Mouse (Mus musculus) right cerebral cortex, adult 18-20 months (tissue): ENCODE data around the gene Efna2.

Experiments used
- DNase-seq: peaks from one replicate; pipeline ENCODE4 v3.0.0; 2022; ENCODE audit warnings: mixed read lengths

Gene Efna2

DNA sequence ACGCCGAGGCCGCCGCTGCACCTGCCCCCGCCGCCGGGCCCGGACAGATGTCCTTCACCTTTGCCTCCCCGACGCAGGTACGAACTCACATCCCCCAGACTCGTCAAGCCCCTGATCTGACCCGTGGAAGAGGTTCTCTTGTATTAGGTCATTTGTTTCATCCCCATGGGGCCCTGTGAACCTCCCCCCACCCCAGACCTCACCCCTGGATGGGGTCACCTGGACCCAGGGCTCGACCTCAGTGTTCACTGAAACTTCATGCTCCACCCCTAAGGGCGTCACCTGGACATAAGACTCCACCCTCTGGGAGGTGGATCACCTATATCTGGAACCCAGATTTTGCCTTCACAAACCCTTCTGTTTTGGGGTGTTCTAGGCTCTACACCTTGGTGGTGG is 36.8 kb upstream of the Efna2 start:
- DNase-seq: no peak

DNA sequence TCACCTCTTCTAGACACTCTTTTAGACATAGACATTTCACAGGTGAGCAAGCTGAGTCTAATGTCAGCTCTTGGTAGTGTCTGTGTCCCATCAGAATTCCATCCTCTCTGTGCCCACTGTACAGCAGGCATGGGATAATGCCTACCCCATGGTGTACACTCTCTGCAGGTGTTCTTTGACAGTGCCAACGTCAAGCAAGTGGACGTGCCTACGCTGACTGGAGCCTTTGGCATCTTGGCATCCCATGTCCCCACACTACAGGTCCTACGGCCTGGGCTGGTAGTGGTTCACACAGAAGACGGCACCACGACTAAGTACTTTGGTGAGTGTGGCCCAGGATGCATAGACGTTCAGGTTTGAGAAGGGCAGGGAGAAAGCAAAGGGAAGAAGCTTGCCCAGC is 35.6 kb upstream of the Efna2 start:
- DNase-seq: no peak

DNA sequence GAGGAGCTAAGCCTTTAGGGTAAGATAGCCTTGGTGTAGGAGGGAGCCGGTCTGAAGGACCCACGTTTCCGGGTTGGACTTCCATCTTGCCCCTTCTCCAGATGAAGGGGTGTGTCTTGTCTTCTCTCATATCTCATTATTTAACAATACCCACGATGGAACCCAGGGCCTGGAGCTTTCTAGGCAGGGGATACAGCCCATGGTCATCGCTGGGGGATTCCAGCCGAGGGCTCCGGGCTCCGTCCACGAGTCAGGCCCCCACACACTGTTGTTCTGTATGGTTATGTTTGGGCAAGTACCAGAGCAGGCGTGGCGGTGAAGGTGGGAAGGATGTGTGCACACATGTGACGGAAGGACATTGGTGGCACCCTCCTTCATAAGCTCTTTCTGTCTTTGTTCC is 35.1 kb upstream of the Efna2 start:
- DNase-seq: no peak

DNA sequence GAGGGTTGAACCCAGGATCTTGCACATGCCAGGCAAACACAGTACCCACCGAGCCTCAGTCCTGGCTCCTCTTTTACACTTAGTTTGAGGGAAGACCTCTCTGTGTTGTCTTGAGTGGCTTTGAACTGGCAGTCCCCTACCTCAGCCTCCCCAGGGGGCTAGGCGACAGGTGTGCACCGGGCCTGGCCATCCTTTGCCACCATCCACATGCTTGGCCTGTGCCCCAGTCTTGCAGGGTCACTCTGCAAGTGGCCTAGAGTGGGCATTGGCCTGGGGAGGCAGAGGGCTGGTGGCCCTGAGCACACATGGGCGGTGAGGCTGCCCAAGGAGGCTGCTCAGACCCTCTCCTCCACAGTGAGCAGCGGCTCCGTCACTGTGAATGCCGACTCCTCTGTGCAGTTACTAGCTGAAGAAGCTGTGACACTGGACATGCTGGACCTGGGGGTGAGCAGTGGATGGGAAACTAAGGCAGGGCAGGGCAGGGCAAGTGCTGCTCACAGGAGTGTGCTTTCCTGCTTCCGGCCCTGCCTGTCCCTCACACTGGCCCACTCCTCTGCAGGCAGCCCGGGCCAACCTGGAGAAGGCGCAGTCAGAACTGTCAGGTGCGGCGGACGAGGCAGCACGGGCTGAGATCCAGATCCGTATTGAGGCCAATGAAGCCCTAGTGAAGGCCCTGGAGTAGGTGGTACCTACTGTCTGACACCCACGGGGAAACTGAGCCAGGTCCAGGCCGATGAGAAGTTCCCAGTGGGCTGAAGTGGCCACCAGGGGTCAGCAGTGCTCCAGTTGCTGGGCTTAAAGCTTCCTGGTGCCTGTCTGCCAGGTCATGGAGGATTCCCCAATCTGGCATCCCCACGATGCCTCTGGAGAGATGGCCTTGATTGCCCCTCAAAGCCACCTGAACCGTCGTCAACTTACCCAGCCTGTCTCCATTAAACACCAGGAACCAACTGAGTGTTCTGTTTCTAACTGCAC is 34.1 kb upstream of the Efna2 start:
- DNase-seq: peak; percentile 74

DNA sequence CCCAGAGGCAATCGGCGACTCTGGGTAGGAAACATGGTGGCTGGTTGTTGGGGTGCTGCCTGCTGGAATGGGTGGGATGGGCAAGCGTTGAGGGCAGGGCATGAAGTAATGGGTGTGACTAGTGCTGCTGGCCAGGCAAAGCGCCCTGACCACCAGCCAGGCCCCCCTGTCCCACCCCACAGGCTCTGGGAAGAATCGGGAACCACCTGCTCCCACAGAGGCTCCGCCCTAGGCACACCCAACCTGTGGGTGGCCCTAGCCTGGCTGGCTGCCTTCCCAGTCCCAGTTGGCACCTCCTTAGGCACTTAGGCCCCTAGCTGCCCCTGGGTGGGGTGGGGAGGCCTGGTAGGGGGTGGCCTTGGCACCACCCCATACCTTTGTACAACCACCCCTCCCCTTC is 33.4 kb upstream of the Efna2 start:
- DNase-seq: no peak

DNA sequence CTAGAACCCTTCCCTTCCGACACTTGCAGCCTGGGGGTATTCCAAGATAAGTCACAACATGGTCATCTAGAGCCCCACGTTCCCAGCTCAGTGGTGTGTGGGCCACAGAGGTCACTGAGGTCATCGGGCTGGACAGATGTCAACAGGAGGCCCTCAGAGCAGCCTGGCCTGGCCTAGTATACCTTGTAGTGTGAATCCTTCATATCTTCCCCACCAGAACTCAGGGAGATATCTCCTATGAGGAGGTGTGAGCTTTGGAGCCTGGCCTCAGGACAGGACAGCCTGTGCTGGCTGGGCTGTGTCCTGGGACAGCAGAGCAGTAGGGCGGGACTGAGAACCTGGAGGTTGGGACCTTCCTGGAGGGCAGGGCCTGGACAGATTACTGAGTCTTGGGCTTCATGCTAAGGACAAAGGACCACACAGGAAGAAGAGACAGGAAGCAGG is 32.7 kb upstream of the Efna2 start:
- DNase-seq: no peak

DNA sequence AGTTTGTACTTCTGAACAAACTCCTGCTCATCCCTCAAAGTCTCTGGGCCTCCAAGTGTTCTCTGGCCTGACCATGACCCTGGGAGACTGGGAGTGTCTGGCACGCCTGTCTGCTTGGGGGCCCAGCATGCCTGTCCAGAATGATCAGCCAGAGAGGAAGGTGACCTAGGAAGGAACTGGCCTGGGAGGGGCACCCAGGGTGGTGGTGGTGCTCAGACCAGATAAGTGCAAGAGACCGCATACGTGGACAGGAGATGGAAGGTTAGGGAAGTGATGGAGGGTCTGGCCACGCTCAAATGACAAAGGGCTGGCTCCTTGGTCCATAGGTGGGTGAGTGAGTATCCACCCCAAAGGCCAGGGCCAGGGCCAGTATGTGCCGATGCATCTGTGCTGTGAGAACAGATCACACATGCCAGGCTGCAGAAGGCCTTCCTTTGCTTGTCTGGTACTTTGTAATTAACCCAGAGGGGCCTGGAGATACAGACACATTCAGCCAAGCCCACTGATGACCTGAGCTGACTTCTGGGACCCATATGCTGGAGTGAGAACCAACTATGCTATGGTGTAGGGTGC is 32.0 kb upstream of the Efna2 start:
- no peak for DNase-seq

DNA sequence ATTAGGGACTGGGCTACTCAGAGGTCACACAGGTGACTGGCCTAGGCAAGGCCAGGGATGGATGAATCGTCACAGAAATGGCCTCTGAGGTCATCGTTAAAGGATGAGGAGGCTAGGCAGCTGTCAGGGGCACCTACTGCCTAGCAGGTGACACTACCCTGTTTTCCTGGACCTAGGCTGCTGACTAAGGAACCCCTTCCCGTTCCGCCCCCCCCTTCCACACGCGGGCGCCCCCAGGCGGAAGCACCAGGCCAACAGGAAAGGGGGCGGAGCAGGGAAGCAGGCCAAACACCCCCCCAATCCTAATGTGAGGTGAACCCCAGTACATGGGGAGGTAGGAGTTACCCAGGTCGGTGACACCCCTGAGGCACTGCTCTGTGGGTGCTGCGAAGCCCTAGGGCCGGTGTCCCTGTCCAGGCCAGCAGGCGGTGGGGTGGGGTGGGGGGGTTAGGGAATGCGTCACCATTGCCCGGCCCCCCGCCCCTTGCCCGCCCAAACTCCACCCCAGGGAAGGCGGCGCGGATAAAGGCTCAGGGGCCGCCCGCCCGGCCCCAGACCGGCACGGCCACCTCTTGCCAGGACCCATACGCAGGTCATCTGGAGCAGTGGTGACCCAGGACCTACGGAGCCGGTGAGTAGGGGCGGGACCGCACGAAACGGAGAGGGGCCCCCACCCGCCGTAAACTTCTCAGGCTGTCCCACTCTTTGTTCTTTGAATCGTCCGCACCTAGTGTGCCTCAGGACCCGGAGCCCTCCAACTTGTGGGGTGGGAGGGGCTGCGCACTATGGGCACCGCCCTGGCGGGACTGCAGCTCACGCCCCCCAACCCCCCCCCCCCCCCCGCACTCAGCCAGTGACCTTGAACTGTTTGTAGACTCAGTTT is 31.3 kb upstream of the Efna2 start, which contains the start of gene Midn:
Gene Midn (plus strand): TSS at position 554 of the 883 bp plus-strand sequence.
- DNase-seq: peak; percentile 71

DNA sequence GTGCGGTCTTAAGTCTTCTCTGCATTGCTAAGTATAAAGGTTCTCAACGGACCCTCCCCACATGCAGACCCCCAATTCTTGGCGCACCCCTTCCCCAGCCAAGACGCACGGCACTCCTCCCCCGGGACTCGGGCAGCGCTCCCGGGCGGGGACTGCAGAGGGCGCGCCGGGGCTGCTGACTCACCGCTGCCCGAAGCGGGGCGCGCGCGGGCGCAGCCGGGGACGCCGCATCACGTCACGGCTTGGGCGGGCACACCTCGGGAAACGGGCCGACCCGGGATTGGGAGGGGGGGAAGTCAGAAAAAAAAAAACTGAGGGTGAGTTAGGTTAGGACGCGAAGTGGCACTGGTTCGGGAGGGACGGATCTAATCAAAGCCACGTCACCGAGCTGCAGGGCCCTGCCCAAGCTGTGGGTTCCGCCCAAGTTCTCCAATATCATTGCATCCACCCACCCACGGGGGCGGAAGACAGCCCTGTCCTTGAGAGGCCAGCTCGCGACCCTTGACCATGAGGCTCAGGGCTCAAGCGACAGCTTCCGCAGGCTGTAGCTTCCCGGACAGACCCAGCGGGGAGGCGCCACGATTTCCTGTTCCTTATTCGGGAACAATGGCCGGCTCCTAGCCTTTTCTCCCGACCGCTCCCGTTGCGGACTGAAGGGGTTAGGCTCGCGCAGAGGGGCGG is 30.5 kb upstream of the Efna2 start:
- DNase-seq: peak; percentile 95

DNA sequence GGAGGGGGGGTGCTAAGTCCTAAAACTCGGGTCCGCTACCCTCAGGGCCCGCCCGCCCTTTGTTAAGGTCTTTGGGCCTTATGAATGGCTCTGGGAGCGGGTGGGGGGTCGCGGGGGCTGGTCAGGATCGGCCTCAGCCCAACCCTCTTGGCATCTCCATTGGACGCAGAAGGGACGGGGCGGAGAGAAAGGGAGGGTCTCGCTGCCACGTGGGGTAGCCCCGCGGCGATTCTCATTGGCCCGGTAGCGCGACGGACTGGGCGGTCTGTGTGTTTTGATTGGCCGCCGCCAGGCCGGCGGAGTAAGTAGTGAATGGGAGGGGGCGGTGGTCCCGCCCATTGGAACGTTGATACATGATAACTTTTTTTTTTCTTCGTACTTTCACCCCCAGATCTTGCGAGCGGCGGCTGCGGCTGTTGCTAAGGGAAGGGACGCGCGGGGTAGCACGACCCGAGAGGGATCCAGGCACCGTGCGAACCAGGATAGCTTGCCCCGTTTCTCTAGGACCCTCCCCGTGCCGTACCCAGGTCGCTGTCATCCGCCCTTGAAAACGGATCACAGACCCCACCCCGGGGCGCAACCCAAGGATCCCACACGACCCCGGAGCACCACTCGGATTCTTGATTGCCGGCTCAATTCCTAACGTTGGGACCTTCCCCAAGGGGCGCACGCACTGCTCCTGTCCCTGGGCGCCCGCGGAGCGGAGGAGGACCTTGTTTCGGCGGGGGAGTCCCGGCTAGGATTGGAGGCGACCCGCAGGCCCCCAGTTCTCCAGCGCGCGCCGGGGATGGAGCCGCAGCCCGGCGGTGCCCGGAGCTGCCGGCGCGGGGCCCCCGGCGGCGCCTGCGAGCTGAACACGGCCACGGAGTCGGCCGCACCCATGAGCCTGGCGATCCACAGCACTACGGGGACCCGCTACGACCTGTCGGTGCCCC is 29.7 kb upstream of the Efna2 start:
- DNase-seq: peak; percentile 99

DNA sequence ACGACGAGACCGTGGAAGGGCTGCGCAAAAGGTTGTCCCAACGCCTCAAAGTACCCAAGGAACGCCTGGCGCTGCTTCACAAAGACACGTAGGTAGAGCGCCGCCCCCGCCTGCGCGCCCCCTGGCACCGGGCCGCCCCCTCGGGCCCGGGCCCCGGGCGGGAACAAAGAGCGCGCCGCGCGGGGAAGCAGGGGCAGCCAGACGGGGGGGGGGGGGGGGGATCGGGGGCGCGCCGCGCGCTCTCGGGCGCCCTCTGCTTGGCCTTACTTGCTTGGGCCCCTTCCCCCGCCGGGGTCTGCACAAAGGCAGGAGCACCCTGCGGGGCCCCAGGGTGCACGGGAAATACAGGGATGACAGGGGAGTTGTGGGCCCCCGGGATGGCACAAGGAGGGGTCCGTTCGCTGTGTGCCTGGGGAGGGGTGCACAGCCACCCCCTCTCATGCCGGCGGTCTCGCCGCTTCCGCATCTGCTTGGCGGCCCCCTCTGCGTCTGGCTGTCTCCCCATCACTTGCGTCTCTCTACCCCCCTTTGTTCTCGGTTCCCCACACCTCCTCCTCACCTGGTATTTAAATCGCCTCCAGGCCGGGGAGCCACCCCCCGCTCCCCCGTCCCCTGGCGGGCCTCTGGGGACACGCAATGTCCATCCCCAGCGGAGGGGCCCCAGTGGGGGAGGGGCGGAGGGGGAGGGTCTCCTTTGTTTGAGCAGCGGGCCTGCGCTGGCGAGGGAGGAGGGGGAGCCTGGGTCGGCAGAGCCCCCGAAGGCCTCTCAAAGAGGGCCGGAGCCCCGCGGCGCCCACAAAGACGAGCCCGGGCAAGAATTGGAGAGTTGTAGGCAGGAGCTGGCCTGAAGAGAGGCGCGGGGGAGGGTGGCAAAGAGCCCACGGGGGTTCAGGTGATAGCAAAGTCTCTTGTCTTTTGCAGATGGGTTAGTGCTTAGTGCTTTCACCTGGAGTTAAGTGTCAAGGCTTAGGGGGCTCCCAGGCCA is 28.8 kb upstream of the Efna2 start:
- no peak for DNase-seq

DNA sequence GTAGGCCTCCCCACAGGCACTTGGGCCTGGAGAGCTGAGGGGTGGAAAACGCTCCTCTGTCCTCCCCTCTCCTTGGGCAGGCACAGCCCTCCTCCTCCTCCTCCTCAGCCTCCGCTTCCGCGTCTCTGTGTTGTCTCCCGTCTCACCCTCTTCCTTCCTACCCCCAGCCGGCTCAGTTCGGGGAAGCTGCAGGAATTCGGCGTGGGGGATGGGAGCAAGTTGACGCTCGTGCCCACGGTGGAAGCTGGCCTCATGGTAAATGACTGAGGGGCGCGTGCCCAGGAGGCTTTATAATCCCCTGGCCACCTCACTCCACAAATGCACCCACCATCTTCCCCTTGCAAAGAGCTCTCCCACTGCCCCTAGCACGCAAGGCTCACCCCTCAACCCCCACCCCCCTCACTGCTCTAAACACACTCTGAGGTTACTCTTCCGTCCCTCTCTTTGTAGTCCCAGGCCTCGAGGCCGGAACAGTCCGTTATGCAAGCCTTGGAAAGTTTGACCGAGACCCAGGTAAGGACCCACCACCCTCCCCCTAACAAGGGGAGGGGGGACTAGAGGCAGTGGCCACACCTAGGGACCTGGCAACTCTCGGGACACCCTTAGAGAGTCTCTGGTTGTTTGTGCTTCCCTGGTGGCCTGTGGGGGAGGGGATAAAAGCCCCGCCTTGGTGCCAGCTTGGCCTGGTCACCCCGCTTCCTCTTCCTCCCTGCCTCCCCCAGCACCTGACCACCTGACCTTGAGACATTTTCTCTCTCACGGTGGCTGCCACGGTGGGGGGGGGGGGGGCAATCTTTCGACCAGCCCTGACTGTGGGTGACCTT is 27.9 kb upstream of the Efna2 start:
- peak; percentile 81 for DNase-seq

DNA sequence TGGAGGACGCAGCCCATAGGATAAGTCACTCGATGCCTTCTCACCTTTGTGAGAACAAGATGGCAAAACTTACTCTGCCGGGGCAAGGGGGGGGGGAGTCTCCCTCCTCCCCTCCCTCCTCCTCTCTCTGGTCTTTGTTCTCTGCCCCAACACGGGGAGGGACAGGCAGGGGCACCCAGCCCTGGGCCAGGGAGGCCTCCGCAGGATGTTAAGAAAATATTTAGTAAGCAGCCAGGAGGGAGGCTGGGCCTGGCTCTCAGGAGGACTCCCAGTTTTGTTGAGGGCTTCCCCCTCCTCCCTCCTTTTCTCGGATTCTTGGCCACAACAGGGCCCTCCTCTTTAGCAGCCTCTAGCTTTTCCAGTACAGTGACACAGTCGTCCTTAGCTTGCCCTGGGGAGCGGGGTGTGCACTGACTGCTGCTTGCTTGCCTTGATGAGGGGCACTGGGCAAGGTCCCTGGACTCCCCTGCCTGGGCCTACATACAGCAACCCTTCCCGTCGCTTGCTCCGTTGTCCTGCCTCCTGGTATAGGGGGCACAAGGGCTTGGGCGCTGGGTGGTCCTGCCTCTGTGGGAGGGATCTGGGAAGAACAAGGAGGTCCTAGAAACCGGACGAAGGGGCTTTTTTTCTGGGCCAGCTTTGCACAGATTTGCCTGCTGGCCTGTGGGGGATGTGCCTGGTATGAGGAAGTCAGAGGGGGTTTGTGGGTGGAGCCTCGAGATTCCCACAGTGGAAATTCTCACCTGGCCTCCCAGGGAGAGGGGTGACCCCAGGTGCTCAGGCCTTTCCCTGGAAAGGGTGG is 27.0 kb upstream of the Efna2 start:
- no peak for DNase-seq

DNA sequence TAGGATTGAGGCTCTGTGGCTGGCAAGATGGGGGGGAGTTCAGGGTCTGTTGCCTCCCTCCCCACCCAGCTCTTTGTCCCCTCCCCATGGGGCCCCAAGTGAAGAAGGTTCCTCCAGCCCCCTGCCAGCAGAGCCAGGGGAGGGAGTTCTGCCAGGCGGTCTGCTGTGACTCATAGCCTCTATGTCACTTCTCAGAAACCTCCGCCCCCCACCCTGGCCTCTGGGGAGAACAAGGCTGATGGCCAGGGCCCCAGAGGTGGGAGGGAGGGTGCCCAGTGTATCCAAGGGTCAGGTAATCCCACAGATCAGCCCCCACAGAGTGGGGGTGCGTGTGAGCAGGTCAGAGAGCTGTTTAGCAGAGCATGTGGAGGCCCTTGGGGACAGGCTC is 26.4 kb upstream of the Efna2 start:
- no peak for DNase-seq

DNA sequence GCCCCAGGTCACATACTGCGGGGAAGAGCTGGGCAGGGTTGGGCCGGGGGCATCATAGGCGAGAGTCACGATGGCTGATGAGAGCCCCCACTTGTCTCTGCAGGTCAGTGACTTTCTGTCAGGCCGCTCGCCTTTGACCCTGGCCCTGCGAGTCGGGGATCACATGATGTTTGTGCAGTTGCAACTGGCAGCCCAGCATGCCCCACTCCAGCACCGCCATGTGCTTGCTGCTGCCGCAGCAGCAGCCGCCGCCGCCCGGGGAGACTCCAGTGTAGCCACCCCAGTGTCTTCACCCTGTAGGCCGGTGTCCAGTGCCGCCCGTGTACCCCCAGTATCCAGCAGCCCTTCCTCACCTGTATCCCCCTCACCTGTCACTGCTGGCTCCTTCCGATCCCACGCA is 25.6 kb upstream of the Efna2 start:
- no peak for DNase-seq

DNA sequence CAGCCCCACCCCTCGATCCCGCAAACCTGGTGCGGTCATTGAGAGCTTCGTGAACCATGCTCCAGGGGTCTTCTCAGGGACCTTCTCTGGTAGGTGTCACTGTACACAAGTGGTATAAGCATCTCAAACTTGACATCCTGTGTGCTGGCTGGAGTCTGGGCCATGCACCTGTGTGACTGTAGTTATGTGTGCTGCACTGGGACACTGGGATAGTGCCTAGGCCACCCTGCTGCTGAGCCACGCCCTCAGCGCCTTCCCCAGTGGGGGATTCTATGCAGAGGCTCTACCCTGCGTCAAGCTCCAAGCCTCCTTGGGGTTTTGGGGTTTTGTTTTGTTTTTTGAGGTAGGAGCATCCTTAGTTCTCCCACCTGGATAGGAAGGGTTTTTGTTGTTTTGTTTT is 24.9 kb upstream of the Efna2 start:
- DNase-seq: no peak

DNA sequence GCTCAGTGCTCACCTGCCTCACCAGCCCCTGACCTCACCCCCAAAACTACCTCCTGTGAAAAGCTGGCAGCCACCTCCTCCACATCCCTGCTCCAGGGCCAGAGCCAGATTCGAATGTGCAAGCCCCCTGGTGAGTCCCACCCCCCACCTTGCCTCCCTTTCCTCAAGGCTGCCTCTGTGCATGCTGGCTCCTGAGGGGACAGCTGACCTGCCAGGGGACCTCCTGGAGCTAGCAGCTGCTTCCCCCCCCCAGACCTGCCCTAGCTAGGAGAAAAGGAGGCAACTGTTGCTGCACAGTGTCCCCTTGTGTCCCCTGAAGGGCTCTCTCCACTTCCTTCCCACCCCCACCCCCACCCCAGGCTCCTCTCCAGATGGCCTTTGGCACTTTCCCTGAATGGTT is 24.0 kb upstream of the Efna2 start:
- DNase-seq: no peak

DNA sequence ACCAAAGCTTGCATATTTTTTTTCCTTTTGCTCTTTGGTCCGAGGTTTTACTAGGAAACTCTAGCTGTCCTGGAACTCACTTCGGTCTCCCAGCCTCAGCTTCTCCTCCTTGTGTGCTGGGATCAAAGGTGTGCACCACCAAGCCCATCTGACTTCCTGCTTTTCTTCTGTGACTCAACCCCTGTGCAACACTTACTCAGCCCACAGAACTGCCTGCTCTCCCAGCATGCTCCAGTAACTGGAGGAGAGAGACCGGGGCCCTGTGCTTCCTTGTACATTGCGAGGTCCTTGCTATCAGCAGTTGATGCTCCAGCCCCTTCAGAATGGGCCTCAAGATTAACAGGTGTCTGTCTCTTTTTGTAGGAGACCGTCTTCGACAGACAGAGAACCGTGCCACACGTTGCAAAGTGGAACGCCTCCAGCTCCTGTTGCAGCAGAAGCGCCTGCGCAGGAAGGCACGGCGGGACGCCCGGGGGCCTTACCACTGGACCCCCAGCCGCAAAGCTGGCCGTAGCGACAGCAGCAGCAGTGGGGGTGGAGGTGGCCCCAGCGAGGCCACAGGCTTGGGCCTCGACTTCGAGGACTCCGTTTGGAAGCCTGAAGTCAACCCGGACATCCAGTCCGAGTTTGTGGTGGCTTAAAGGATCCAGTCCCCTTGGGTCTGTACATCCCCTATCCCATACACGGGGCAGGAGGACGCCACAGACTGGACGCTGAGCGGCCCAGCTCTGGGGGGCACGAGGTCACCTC is 23.1 kb upstream of the Efna2 start:
- DNase-seq: no peak
